Mouse (Mus musculus) embryonic facial prominence, embryonic 14.5 days (tissue): ENCODE data around the gene Nrgn. TPM values are rescaled to one million over a fixed set of nuclear protein-coding genes. Genes with fewer than 3 reads are reported as not detected.

Source experiments
- ATAC-seq: fragments of 200-750 bp; cut with Nextera tagmentation; 2 replicates; pipeline ENCODE4 v1.8.0; 2017; ENCODE audit warnings: low read depth, moderate number of reproducible peaks, moderate TSS enrichment
- DNase-seq: peaks from one replicate; pipeline ENCODE4 v3.0.0-alpha.2; 2015; ENCODE audit warnings: low spot score
- H3K27ac ChIP-seq: fragments of 300-500 bp; sonication (generic); replicated peaks from 2 replicates; pipeline ENCODE4 v1.5.1; 2014; ENCODE audit warnings: low read depth, mild to moderate bottlenecking, low read length, moderate library complexity
- H3K27me3 ChIP-seq: fragments of 300-500 bp; sonication (generic); replicated peaks from 2 replicates; pipeline ENCODE4 v1.6.1; 2014; ENCODE audit warnings: low read length; ENCODE audit not compliant: control insufficient read depth, insufficient read depth
- H3K36me3 ChIP-seq: fragments of 300-500 bp; sonication (generic); 2 replicates; pipeline ENCODE4 v1.6.1; 2014; ENCODE audit warnings: low read length, mixed read lengths; ENCODE audit not compliant: control insufficient read depth, insufficient read depth
- H3K4me1 ChIP-seq: fragments of 300-500 bp; sonication (generic); 2 replicates; pipeline ENCODE4 v1.6.1; 2014; ENCODE audit warnings: antibody characterized with exemption, low read length; ENCODE audit not compliant: control insufficient read depth, insufficient read depth
- H3K4me2 ChIP-seq: fragments of 300-500 bp; sonication (generic); 2 replicates; pipeline ENCODE4 v1.6.1; 2014; ENCODE audit warnings: low read depth, mild to moderate bottlenecking, low read length, moderate library complexity, mixed read lengths
- H3K4me3 ChIP-seq: fragments of 300-500 bp; sonication (generic); 2 replicates; pipeline ENCODE4 v1.5.1; 2014; ENCODE audit warnings: low read depth, mild to moderate bottlenecking, low read length
- H3K9ac ChIP-seq: fragments of 300-500 bp; sonication (generic); 2 replicates; pipeline ENCODE4 v1.6.1; 2014; ENCODE audit warnings: low read depth, mild to moderate bottlenecking, low read length, moderate library complexity, mixed read lengths
- H3K9me3 ChIP-seq: fragments of 300-500 bp; sonication (generic); 2 replicates; pipeline ENCODE4 v1.6.1; 2016; ENCODE audit warnings: low read length; ENCODE audit not compliant: control insufficient read depth
- WGBS: fragments of 180-500 bp; shearing (Covaris S2); extraction: QIAGEN DNeasy Blood & Tissue Kit; methylation state at CpG from one replicate; pipeline ENCODE4 v1.1.7; 2014; 5-methylcytosine and 5-hydroxymethylcytosine counted together
- polyA plus RNA-seq: library from polyadenylated mRNA; unstranded; fragments of >200 nt; fragmentation: Nextera tagmentation; extraction: Ambion mirVana; gene quantifications from 2 replicates; pipeline ENCODE4 v1.2.1, GENCODE M21; 2014

Gene Nrgn
- polyA plus RNA-seq, 1 experiment from 2014 or later, result 7.0 TPM

- peaks cover 18% of the 10 kb centered on the region for H3K36me3 ChIP-seq
- H3K4me3 ChIP-seq, result peak within 1 kb of the TSS; percentile 33; the same call in 1 of the 2 replicates
- no peak for DNase-seq
- H3K9me3 ChIP-seq, result no peaks in the 10 kb centered on the region
- H3K4me2 ChIP-seq, result peak within 1 kb of the TSS; percentile 34
- 7% methylated on average over 40 of the region's 41 CpGs for WGBS
- ATAC-seq, result no peak
- peaks cover 16% of the 10 kb centered on the region for H3K4me1 ChIP-seq
- H3K27ac ChIP-seq, result peak within 1 kb of the TSS; percentile 22; the same call in 1 of the 2 replicates
- peaks cover 60% of the 10 kb centered on the region for H3K27me3 ChIP-seq
- H3K9ac ChIP-seq, result no peak within 1 kb of the TSS
Observed at GRCm38 (mm10) chr9:37527396-37528224, 25.1 kb downstream of the Nrgn start, which contains the start of gene Esam. Esam (plus strand) TSS chr9:37528078.

DNA sequence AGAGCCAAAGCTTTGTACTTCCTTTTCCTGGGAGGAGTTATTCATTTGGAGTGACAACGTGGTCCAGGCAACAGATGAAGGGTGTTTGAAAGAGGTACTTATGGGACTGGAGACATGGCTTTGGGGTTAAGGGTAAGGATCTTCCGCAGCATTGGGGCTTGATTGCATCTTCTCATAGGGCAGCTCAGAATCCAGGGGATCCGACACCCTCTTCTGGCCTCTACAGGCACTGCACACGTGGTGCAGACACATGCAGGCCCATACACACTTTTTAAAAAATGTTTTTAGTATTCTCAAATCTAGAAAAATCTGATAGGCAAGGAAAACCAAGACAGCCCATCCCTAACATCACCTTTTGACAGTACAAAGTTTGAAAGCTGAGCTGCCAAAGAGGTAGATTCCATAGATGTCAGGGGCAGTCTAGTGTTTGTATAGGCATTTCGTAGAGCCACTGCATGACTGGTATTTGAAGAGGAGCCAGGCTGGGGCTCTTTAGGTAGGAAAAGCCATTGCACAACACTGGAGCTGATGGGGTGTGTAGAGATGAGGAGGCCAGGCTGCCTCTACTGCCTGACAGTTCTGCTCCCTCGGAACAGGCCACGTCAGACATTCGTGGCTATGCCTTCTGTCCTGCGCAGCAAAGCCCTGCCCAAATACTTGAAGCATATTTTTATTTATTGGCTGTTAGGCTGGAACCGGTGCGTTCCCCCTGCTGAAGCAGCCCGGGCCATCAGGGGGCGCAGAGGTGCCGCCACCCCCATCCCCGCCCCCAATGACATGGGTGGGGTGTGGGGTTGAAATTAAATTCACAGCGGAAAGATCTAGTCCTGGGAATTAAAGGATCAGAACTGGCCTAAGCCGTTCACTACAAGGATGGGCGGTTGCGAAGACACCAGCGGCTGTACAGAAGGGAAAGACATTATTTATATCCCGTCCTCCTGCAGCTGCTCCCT lies 26.0 kb downstream of the Nrgn start:
- H3K4me2 ChIP-seq, result peak overlapping the region; percentile 34
- H3K27me3 ChIP-seq, result peaks cover 57% of the 10 kb centered on the region
- no peak overlapping the region for H3K27ac ChIP-seq
- no peak overlapping the region for H3K9ac ChIP-seq
- H3K36me3 ChIP-seq, result peaks cover 26% of the 10 kb centered on the region
- WGBS, result 24% methylated on average over 21 of the region's 21 CpGs
- H3K4me1 ChIP-seq, result peaks cover 16% of the 10 kb centered on the region
- ATAC-seq (no peak; the same call in 1 of the 2 replicates), DNase-seq (no peak)
- H3K4me3 ChIP-seq, result no peak overlapping the region
- no peaks in the 10 kb centered on the region for H3K9me3 ChIP-seq

GRCm38 (mm10) chr9:37525461-37525860 lies 27.2 kb downstream of the Nrgn start:
- Histone ChIP-seq H3K9me3 (no peaks in the 10 kb centered on the region), H3K9ac (no peak overlapping the region), H3K27ac (no peak overlapping the region), H3K4me2 (no peak overlapping the region), H3K36me3 (peaks cover 35% of the 10 kb centered on the region), H3K27me3 (peaks cover 44% of the 10 kb centered on the region), H3K4me3 (no peak overlapping the region), H3K4me1 (peaks cover 11% of the 10 kb centered on the region; the same call in 1 of the 2 replicates)
- DNase-seq, result no peak
- 83% methylated on average over 2 of the region's 2 CpGs for WGBS
- no peak for ATAC-seq

DNA sequence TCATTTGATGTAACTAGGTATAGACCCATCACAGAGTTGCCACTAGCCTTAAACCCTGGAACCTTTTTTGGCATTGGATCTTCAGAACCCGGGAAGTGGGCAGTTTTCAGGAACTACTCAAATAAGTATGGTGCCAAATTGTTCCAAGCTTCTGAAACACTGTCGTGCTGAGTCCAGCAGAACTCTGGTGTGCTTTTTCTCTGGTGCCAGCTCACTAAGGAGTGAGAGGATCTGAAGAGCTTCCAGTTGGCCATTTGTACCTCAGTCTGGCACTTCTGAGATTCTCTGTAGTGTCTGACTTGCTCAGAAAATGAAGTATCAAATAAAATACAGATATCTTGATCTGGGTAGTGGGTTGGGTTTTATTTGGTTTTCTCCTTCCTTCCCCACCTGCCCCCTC lies 32.7 kb downstream of the Nrgn start:
- Histone ChIP-seq H3K4me1 (0 out of 2 replicates have a peak, but pooled peaks cover 4% of the 10 kb centered on the region), H3K4me3 (no peak overlapping the region), H3K36me3 (peaks cover 52% of the 10 kb centered on the region), H3K9ac (no peak overlapping the region), H3K27ac (no peak overlapping the region), H3K9me3 (no peaks in the 10 kb centered on the region), H3K4me2 (no peak overlapping the region), H3K27me3 (no peaks in the 10 kb centered on the region)
- DNase-seq (no peak), ATAC-seq (no peak)
- WGBS, result 86% methylated on average over 2 of the region's 2 CpGs

DNA sequence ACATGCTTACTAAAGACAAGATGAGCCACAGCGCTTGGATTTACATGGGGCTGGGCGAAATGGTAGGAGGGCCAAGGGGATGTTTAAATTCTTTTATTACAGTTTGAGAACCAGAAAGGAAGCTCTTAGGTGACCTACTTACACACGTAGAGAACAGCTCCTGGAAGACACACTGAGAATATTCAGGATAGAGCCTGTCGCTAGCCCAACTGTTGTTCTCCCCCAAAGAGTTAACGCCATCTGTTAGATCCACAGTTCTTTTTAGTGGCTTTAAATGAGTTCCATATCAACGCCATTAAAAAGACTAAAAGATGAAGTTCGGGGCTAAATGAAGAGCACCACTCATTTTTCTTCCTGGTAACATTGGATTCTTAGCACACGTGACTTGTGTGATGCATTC lies 33.7 kb downstream of the Nrgn start:
- H3K27ac ChIP-seq, result no peak overlapping the region
- H3K4me1 ChIP-seq, result 0 out of 2 replicates have a peak, but pooled peaks cover 4% of the 10 kb centered on the region
- no peaks in the 10 kb centered on the region for H3K27me3 ChIP-seq
- H3K4me2 ChIP-seq, result no peak overlapping the region
- peaks cover 46% of the 10 kb centered on the region for H3K36me3 ChIP-seq
- ATAC-seq (no peak), DNase-seq (no peak)
- no peak overlapping the region for H3K4me3 ChIP-seq
- 86% methylated on average over 8 of the region's 8 CpGs for WGBS
- H3K9me3 ChIP-seq, result no peaks in the 10 kb centered on the region
- no peak overlapping the region for H3K9ac ChIP-seq

DNA sequence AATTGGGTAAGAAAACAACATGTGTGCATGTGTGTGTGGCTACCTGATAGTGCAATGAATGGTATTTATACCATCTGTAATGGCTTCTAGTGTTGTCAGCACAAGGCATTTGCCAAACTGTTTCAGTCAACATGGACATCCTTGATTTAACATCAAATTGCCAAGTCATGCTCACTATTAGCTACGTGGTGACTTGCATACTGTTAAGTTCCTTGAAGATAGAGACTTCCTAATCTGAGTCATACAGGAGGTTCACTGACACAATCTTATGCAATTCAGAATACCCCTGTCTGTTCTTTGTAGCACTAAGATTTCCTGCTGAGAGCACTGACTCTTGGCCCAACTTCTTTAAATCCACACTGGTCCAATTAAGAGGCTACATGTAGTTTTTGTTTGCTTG lies 35.2 kb downstream of the Nrgn start:
- Histone ChIP-seq H3K4me3 (no peak overlapping the region), H3K36me3 (peaks cover 34% of the 10 kb centered on the region), H3K4me2 (no peak overlapping the region), H3K27me3 (no peaks in the 10 kb centered on the region), H3K9ac (no peak overlapping the region), H3K4me1 (0 out of 2 replicates have a peak, but pooled peaks cover 4% of the 10 kb centered on the region), H3K27ac (no peak overlapping the region), H3K9me3 (no peaks in the 10 kb centered on the region)
- ATAC-seq (no peak), DNase-seq (no peak)
- WGBS, result 68% methylated on average over 1 of the region's 1 CpGs

- H3K4me3 ChIP-seq, result no peak overlapping the region
- H3K4me2 ChIP-seq, result no peak overlapping the region
- no peak for DNase-seq
- no peaks in the 10 kb centered on the region for H3K9me3 ChIP-seq
- H3K27me3 ChIP-seq, result no peaks in the 10 kb centered on the region
- 0 out of 2 replicates have a peak, but pooled peaks cover 4% of the 10 kb centered on the region for H3K4me1 ChIP-seq
- H3K36me3 ChIP-seq, result peaks cover 9% of the 10 kb centered on the region
- H3K9ac ChIP-seq, result no peak overlapping the region
- 87% methylated on average over 3 of the region's 3 CpGs for WGBS
- no peak overlapping the region for H3K27ac ChIP-seq
- no peak for ATAC-seq
Observed at GRCm38 (mm10) chr9:37514456-37514855, 38.2 kb downstream of the Nrgn start.

DNA sequence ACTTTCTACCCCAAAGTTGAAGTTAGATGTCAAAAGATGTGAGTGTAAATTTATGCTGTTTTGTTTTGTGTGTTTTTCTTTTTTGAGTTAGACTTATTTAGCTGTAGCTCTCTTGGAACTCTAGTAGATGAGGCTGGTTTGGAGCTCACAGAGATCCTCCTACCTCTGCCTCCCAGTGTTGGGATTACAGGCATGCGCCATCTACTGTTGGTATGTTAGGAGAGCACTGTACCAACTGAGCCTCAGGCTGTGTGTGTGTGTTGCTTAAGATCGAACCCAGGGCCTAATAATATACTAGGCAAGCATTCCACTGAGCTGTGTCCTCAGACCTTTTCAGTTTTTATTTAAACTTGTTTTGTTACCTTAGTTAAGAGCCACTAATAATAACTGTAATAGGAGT lies 40.6 kb downstream of the Nrgn start:
- DNase-seq, result no peak
- H3K4me3 ChIP-seq, result no peak overlapping the region
- no peaks in the 10 kb centered on the region for H3K27me3 ChIP-seq
- no peak overlapping the region for H3K9ac ChIP-seq
- H3K27ac ChIP-seq, result no peak overlapping the region
- WGBS, result 99% methylated on average over 2 of the region's 2 CpGs
- H3K36me3 ChIP-seq, result no peaks in the 10 kb centered on the region
- no peaks in the 10 kb centered on the region for H3K9me3 ChIP-seq
- no peak overlapping the region for H3K4me2 ChIP-seq
- ATAC-seq, result no peak
- H3K4me1 ChIP-seq, result no peaks in the 10 kb centered on the region
